ENCODE assay signal across 8 mouse cellular contexts in genomic region chr5:100674711-100675376, GRCm38 (mm10). TPM values are rescaled to one million over a fixed set of nuclear protein-coding genes. Genes with fewer than 3 reads are reported as not detected.
A peak's percentile ranks its signal among the peaks of the same experiment; 100 is the strongest.
DNase-seq lines count a peak whose midpoint lies in the region; ATAC-seq and TF ChIP-seq lines count a peak whose summit lies in the region.

Gene Coq2 (minus strand): TSS chr5:100675140.

- 11% methylated on average over 17 of the region's 17 CpGs for WGBS in forebrain, embryonic 13.5 days
- 4% methylated on average over 17 of the region's 17 CpGs for WGBS in large intestine, adult 2 months
- WGBS in neural tube, embryonic 15.5 days, result 12% methylated on average over 17 of the region's 17 CpGs

- peak within 1 kb of the TSS; percentile 94 for H3K4me3 ChIP-seq in ES-Bruce4 (ENCODE audit: low read depth, low read length)
- H3K4me3 ChIP-seq in forebrain, embryonic 13.5 days, result peak within 1 kb of the TSS; percentile 82
- peak within 1 kb of the TSS; percentile 81 for H3K4me3 ChIP-seq in neural tube, embryonic 15.5 days (replicated peaks)

- TF ChIP-seq EP300 in ES-Bruce4 (IDR thresholded peaks at IDR 0.05; ENCODE audit: insufficient read depth, low read depth, low read length), result peak; percentile 23; the same call in 1 of the 2 replicates

- peak within 1 kb of the TSS; percentile 85 for H3K9ac ChIP-seq in ES-Bruce4 (ENCODE audit: low read depth, poor library complexity, severe bottlenecking)
- H3K9ac ChIP-seq in forebrain, embryonic 13.5 days, result peak within 1 kb of the TSS; percentile 91
- H3K9ac ChIP-seq in neural tube, embryonic 15.5 days (replicated peaks), result peak within 1 kb of the TSS; percentile 85

- H3K4me2 ChIP-seq in forebrain, embryonic 13.5 days, result peak within 1 kb of the TSS; percentile 66
- H3K4me2 ChIP-seq in neural tube, embryonic 15.5 days, result peak within 1 kb of the TSS; percentile 74

- no peaks in the 10 kb centered on the region for H3K9me3 ChIP-seq in ES-Bruce4 (replicated peaks; ENCODE audit: control insufficient read depth, insufficient read depth, low read length, poor library complexity, severe bottlenecking)
- H3K9me3 ChIP-seq in forebrain, embryonic 13.5 days (replicated peaks), result no peaks in the 10 kb centered on the region
- no peaks in the 10 kb centered on the region for H3K9me3 ChIP-seq in neural tube, embryonic 15.5 days (replicated peaks)

- no peak within 1 kb of the TSS for H3K27ac ChIP-seq in ES-Bruce4 (ENCODE audit: insufficient read depth, low read length)
- peak within 1 kb of the TSS; percentile 31; the same call in 1 of the 2 replicates for H3K27ac ChIP-seq in forebrain, embryonic 13.5 days
- peak within 1 kb of the TSS; percentile 78 for H3K27ac ChIP-seq in neural tube, embryonic 15.5 days (replicated peaks)

- TF ChIP-seq POLR2A in ES-Bruce4 (IDR thresholded peaks at IDR 0.05; ENCODE audit: insufficient read depth, low read length), result no peak

- peak; percentile 84 for DNase-seq in c-Kit-positive CD71-positive TER-119-positive erythroid progenitor cells, embryonic 14.5 days (ENCODE audit: low spot score)
- peak; percentile 83 to 86 for DNase-seq in heart, postnatal 10 days
- DNase-seq in large intestine, adult 2 months (ENCODE audit: low read depth, low spot score), result no peak
- peak; percentile 85 for DNase-seq in lung, adult 18-20 months
- peak; percentile 71 for DNase-seq in testis, postnatal 14 days (ENCODE audit: low spot score)

- TF ChIP-seq CTCF in ES-Bruce4 (IDR thresholded peaks at IDR 0.05; ENCODE audit: low read depth, low read length), result peak; percentile 93

- H3K4me1 ChIP-seq in ES-Bruce4 (ENCODE audit: control insufficient read depth, insufficient read depth, low read length), result no peaks in the 10 kb centered on the region
- peaks cover 28% of the 10 kb centered on the region for H3K4me1 ChIP-seq in forebrain, embryonic 13.5 days
- peaks cover 27% of the 10 kb centered on the region for H3K4me1 ChIP-seq in neural tube, embryonic 15.5 days

- intact Hi-C loops in heart, postnatal 10 days (cut with DNase I), result loop anchor here (2.0 to 5.0 kb wide), 3 partner anchors 107 to 240 kb away; partner anchors contain the start of genes Helq and Mrps18c

- peak; percentile 39 for ATAC-seq in forebrain, embryonic 13.5 days
- peak; percentile 73 for ATAC-seq in neural tube, embryonic 15.5 days (ENCODE audit: low FRiP score)

- no peaks in the 10 kb centered on the region for H3K27me3 ChIP-seq in ES-Bruce4 (ENCODE audit: control insufficient read depth, insufficient read depth, low read length, poor library complexity, severe bottlenecking)
- H3K27me3 ChIP-seq in forebrain, embryonic 13.5 days, result no peaks in the 10 kb centered on the region; the same call in 1 of the 2 replicates
- no peaks in the 10 kb centered on the region for H3K27me3 ChIP-seq in neural tube, embryonic 15.5 days (replicated peaks)

- H3K36me3 ChIP-seq in ES-Bruce4 (ENCODE audit: control insufficient read depth, insufficient read depth, low read length, poor library complexity, severe bottlenecking), result no peaks in the 10 kb centered on the region
- peaks cover 4% of the 10 kb centered on the region; the same call in 1 of the 2 replicates for H3K36me3 ChIP-seq in forebrain, embryonic 13.5 days (ENCODE audit: poor library complexity, severe bottlenecking)
- 0 out of 2 replicates have a peak, but pooled peaks cover 3% of the 10 kb centered on the region for H3K36me3 ChIP-seq in neural tube, embryonic 15.5 days

RNA-seq across cellular contexts. Expression of gene Coq2, which starts in this region (rescaled TPM):
- 48.0 and 57.3 TPM in 2 replicates for polyA plus RNA-seq in ES-Bruce4 (2011; ENCODE audit: insufficient read depth, insufficient read length, low read depth, missing spikeins)
- 42.7 and 43.6 TPM in 2 replicates for polyA plus RNA-seq in forebrain, embryonic 13.5 days (2015; fragmentation: Nextera tagmentation; extraction: Ambion mirVana)
- total RNA-seq in heart, postnatal 10 days (2021), result 10 to 100 TPM; 61.8 to 62.4 TPM
- polyA plus RNA-seq in large intestine, adult 2 months (2012; rRNA removed), result 46.8 and 56.9 TPM in 2 replicates
- polyA plus RNA-seq in neural tube, embryonic 15.5 days (2015; fragmentation: Nextera tagmentation; extraction: Ambion mirVana), result 52.7 and 56.9 TPM in 2 replicates
